Mouse (Mus musculus): ENCODE measurements around the gene Rad9b.

DNA sequence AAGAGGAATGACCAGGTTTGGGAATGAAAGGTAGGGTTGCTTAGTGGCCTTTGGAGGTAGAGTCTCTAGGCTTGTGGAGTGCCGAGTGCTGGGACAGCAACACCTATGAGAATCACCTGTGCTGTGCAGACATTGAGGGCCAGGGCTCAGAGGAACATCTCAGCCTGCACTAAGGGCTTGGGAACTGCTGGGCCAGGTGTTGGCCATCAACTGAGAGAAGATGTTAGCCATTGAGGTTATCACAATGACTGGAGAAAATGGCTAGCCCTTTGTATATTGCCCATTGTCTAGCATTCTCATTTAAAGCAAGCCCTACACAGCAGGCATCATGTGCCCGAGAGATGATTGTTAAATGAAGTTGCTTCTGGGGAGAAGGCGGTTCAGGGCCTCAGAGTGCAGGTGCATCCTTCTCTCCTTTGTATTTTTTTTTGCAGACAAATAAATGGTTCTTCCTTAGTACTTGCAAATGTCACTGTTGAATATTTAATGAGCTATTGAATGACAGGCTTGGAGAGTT, 59.8 kb downstream of the Rad9b start:
- TF ChIP-seq GATA1 (IDR thresholded peaks at IDR 0.05; ENCODE audit: borderline replicate concordance, low read length) (no peak), FLI1 (IDR thresholded peaks at IDR 0.05; ENCODE audit: low read length) (no peak)

Measured in megakaryocyte, embryonic 14.5 days (primary cell).